Mouse (Mus musculus) heart, embryonic 12.5 days (tissue): ENCODE results near the gene Rad52. TPM values are rescaled to one million over a fixed set of nuclear protein-coding genes. Genes with fewer than 3 reads are reported as not detected.

ENCODE experiments used
- ATAC-seq: fragments of 200-750 bp; cut with Nextera tagmentation; 2 replicates; pipeline ENCODE4 v1.8.0; 2017; ENCODE audit warnings: moderate TSS enrichment, moderate library complexity; ENCODE audit not compliant: insufficient number of reproducible peaks, low FRiP score
- H3K27ac ChIP-seq: fragments of 300-500 bp; sonication (generic); 2 replicates; pipeline ENCODE4 v1.5.1; 2016; ENCODE audit warnings: mild to moderate bottlenecking, moderate library complexity; ENCODE audit not compliant: poor library complexity, severe bottlenecking
- H3K27me3 ChIP-seq: fragments of 300-500 bp; sonication (generic); replicated peaks from 2 replicates; pipeline ENCODE4 v1.6.1; 2016; ENCODE audit warnings: mild to moderate bottlenecking, moderate library complexity
- H3K36me3 ChIP-seq: fragments of 300-500 bp; sonication (generic); 2 replicates; pipeline ENCODE4 v1.6.1; 2016; ENCODE audit warnings: mild to moderate bottlenecking, moderate library complexity
- H3K4me1 ChIP-seq: fragments of 300-500 bp; sonication (generic); replicated peaks from 2 replicates; pipeline ENCODE4 v1.6.1; 2016; ENCODE audit warnings: mild to moderate bottlenecking
- H3K4me2 ChIP-seq: fragments of 300-500 bp; sonication (generic); 2 replicates; pipeline ENCODE4 v1.6.1; 2016; ENCODE audit warnings: mild to moderate bottlenecking, moderate library complexity
- H3K4me3 ChIP-seq: fragments of 300-500 bp; sonication (generic); 2 replicates; pipeline ENCODE4 v1.5.1; 2016; ENCODE audit warnings: mild to moderate bottlenecking
- H3K9ac ChIP-seq: fragments of 300-500 bp; sonication (generic); 2 replicates; pipeline ENCODE4 v1.6.1; 2016; ENCODE audit warnings: mild to moderate bottlenecking, moderate library complexity
- H3K9me3 ChIP-seq: fragments of 300-500 bp; sonication (generic); replicated peaks from 2 replicates; pipeline ENCODE4 v1.6.1; 2016; ENCODE audit warnings: mild to moderate bottlenecking, moderate library complexity
- WGBS: fragments of 180-500 bp; shearing (Covaris S2); methylation state at CpG from one replicate; pipeline ENCODE4 v1.1.7; 2016; 5-methylcytosine and 5-hydroxymethylcytosine counted together
- polyA plus RNA-seq: library from polyadenylated mRNA; unstranded; fragments of >200 nt; fragmentation: Nextera tagmentation; extraction: Ambion mirVana; gene quantifications from 2 replicates; pipeline ENCODE4 v1.2.1, GENCODE M21; 2016

Rad52 gene
- polyA plus RNA-seq: 13.5 and 15.9 TPM in 2 replicates

DNA sequence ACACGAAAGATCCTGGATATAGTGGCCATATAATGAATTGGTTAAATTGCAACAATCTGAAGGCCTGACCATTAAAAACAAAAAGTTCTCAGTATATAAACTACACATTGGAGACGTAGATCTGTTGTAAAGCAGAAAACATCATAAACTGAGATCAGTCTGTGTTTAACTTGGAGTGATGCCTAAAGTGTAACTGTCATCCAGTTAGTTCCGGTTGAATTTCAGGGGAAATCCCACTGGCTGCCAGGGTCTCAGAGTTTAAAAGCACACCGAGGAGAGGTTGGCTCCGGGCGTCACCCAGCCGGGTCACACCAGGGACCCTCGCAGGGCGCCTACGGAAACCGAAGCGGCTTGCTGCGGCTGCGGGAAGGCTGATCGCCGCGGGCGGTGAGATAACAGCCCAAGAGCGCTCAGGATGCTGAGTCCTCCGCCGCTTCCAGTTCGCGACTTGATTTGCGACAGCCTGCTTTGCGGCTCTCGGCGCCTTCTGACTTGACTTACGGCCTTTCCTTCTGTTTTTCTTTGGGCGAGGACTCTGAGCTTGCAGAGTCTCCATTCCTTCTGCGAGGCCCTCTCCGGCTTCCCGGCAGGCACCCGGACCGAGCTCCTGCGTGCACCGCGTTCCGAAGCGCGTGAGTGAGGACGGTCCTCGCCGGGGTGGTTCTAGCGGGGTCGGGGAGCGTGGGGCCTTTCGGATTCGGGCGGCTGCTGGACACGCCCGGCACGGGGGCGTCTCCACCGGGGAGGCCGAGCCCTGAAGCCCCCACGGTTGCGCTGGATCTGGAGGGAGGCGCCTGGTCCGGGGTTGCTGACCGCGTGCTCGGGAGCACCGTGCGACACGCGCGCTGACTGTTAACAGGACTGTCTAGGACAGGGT lies at the start of gene Rad52:
Rad52 (plus strand) TSS at position 495 of the 877 bp plus-strand sequence.
- 2% methylated on average over 67 of the region's 67 CpGs for WGBS
- Histone ChIP-seq H3K9me3 (no peaks in the 10 kb centered on the region), H3K4me2 (peak within 1 kb of the TSS; percentile 86), H3K27me3 (no peaks in the 10 kb centered on the region), H3K4me3 (peak within 1 kb of the TSS; percentile 91), H3K4me1 (peaks cover 4% of the 10 kb centered on the region), H3K9ac (peak within 1 kb of the TSS; percentile 93), H3K27ac (peak within 1 kb of the TSS; percentile 98), H3K36me3 (0 out of 2 replicates have a peak, but pooled peaks cover 7% of the 10 kb centered on the region)
- ATAC-seq: peak; percentile 92

- no peaks in the 10 kb centered on the region for H3K36me3 ChIP-seq
- no peaks in the 10 kb centered on the region for H3K27me3 ChIP-seq
- 19% methylated on average over 2 of the region's 2 CpGs for WGBS
- H3K4me1 ChIP-seq: peaks cover 9% of the 10 kb centered on the region
- no peak for ATAC-seq
- H3K27ac ChIP-seq: no peak overlapping the region
- H3K4me3 ChIP-seq: no peak overlapping the region
- H3K9ac ChIP-seq: peak overlapping the region; percentile 24; the same call in 1 of the 2 replicates
- no peak overlapping the region for H3K4me2 ChIP-seq
- H3K9me3 ChIP-seq: peaks cover 5% of the 10 kb centered on the region; the same call in 1 of the 2 replicates
Observed at GRCm38 (mm10) chr6:119854156-119854555, 48.3 kb upstream of the Rad52 start.

- Histone ChIP-seq H3K4me3 (no peak overlapping the region), H3K9ac (no peak overlapping the region), H3K4me1 (peaks cover 5% of the 10 kb centered on the region), H3K27me3 (no peaks in the 10 kb centered on the region), H3K36me3 (no peaks in the 10 kb centered on the region), H3K4me2 (no peak overlapping the region), H3K27ac (no peak overlapping the region), H3K9me3 (peaks cover 10% of the 10 kb centered on the region)
- no peak for ATAC-seq
- 83% methylated on average over 4 of the region's 4 CpGs for WGBS
Observed at GRCm38 (mm10) chr6:119855471-119855870, 47.0 kb upstream of the Rad52 start.

DNA sequence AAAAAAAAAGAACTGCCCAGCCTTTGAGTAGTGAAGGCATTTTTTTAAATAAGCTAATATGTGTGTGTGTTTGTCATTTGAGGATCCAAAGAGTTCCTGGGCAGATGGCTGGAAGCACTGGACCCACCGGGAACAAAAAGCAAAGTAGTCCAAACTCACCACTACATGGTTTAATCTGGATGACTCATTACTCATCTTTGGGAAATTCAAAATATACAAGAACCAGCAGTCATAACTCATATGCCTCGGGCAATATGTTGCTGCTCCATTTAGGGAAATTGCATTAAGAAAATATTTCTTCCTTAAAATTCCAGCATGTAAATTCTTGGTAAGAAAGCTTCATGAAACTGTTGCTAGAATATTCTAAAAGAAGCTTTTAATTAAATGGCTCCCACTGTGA lies 42.3 kb upstream of the Rad52 start:
- H3K4me2 ChIP-seq: no peak overlapping the region
- 91% methylated on average over 2 of the region's 2 CpGs for WGBS
- H3K4me1 ChIP-seq: no peaks in the 10 kb centered on the region
- H3K27ac ChIP-seq: no peak overlapping the region
- peaks cover 10% of the 10 kb centered on the region for H3K9me3 ChIP-seq
- no peaks in the 10 kb centered on the region for H3K27me3 ChIP-seq
- H3K36me3 ChIP-seq: no peaks in the 10 kb centered on the region
- no peak overlapping the region for H3K4me3 ChIP-seq
- no peak overlapping the region for H3K9ac ChIP-seq
- no peak for ATAC-seq

DNA sequence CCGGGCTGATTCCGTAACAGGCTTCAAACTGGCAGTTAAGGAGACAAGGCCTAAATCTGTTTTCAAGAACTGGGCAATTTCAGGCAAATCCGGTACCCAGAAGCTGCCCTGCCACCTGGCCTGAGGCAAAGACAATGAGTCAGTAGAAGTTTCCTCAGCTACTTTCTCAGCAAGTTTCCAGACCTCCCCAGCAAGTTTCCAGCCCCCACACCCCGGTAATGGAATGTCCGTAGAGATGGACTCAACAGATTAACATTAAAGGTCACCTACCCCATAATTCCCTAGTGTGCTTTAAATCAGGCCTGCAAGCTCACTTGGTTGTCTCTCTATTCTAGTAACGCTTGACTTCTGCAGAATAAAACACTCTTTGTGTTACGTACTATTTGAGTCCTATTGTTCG lies 41.0 kb upstream of the Rad52 start:
- WGBS: 67% methylated on average over 8 of the region's 8 CpGs
- H3K4me2 ChIP-seq: no peak overlapping the region
- no peak overlapping the region for H3K27ac ChIP-seq
- no peak for ATAC-seq
- no peaks in the 10 kb centered on the region for H3K4me1 ChIP-seq
- H3K9me3 ChIP-seq: peaks cover 10% of the 10 kb centered on the region
- H3K4me3 ChIP-seq: no peak overlapping the region
- no peaks in the 10 kb centered on the region for H3K27me3 ChIP-seq
- no peak overlapping the region for H3K9ac ChIP-seq
- no peaks in the 10 kb centered on the region for H3K36me3 ChIP-seq

DNA sequence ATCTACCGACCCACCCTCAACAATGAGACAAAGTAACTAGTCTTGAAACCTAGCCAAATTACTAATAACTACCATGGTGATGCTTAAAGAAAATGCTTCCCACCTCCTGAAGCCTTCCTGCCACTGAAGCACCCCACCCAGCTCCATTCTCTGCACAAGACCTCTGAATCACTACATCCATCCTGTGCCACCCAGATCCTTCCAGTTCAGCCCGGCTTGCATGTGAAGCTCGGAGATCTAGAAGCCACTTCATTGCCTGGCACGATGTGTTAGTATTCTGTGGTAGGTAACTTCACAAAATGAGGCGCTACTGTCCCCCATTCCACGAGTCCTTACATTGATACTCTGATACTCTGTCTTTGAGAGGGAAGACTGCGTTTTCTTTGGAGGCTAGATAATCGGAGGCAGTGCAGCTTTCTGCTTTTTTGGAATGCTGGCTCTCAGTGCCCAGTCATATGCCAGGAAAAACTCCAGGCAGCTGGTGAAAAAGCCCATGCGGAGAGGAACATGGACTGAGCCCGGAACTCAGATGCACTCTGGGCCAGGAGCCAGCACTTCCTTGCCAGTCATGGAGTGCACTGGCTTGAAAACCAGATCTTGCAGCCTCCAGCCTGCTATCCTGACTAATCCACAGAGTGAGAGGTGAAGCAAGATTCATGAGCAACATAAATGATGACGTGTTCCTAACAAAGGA lies 38.0 kb upstream of the Rad52 start:
- Histone ChIP-seq H3K4me2 (no peak overlapping the region), H3K9me3 (peaks cover 2% of the 10 kb centered on the region; the same call in 1 of the 2 replicates), H3K36me3 (no peaks in the 10 kb centered on the region), H3K4me3 (no peak overlapping the region), H3K27me3 (no peaks in the 10 kb centered on the region), H3K4me1 (no peaks in the 10 kb centered on the region), H3K27ac (no peak overlapping the region), H3K9ac (no peak overlapping the region)
- ATAC-seq: no peak
- 79% methylated on average over 11 of the region's 11 CpGs for WGBS

- 0 out of 2 replicates have a peak, but pooled peaks cover 5% of the 10 kb centered on the region for H3K27me3 ChIP-seq
- no peak overlapping the region for H3K9ac ChIP-seq
- H3K4me3 ChIP-seq: no peak overlapping the region
- no peak for ATAC-seq
- H3K4me2 ChIP-seq: no peak overlapping the region
- no peaks in the 10 kb centered on the region for H3K36me3 ChIP-seq
- H3K9me3 ChIP-seq: no peaks in the 10 kb centered on the region
- WGBS: 50% methylated on average over 7 of the region's 7 CpGs
- no peak overlapping the region for H3K27ac ChIP-seq
- 0 out of 2 replicates have a peak, but pooled peaks cover 2% of the 10 kb centered on the region for H3K4me1 ChIP-seq
Observed at GRCm38 (mm10) chr6:119883151-119883550, 19.3 kb upstream of the Rad52 start.

GRCm38 (mm10) chr6:119892711-119893110 lies 9.8 kb upstream of the Rad52 start:
- no peaks in the 10 kb centered on the region for H3K36me3 ChIP-seq
- WGBS: 65% methylated on average over 7 of the region's 7 CpGs
- no peak overlapping the region for H3K4me3 ChIP-seq
- no peak overlapping the region for H3K4me2 ChIP-seq
- peaks cover 16% of the 10 kb centered on the region; the same call in 1 of the 2 replicates for H3K27me3 ChIP-seq
- no peak overlapping the region for H3K27ac ChIP-seq
- no peaks in the 10 kb centered on the region for H3K9me3 ChIP-seq
- no peaks in the 10 kb centered on the region for H3K4me1 ChIP-seq
- ATAC-seq: no peak
- no peak overlapping the region for H3K9ac ChIP-seq

DNA sequence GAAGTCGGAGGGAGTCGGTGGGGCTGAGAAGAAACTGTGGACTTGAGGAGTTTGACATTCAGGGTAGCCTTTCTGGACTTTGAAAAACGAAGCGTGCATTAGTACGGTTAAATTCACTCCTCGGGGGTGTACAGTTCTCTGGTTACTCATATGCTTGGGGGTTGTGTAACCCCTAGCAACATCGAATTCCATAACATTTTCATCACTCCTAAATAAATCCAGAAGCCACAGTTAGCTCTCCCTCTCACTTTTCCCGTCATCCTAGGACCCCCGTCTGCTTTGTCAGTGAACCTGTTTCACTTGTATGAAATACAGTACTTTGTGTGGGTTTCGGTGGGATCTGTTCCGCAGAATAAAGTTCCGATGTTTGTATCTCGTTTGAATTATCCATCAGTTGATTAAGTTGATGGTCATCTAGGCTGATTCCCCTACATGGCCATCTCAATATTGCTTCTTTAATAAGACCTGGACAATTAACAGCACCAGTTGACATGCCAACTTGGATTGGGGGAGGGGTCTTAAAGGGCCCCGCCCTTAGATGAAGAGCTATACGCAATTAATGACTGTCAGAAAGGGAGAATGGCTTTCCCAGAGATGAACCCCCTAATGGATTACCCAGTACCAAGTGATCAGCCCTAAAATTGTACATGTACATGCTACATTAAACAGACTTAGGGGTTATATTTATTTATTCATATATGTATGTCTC lies 737 bp downstream of the Rad52 start:
- Histone ChIP-seq H3K9ac (peak overlapping the region; percentile 93), H3K4me1 (peaks cover 4% of the 10 kb centered on the region), H3K27me3 (no peaks in the 10 kb centered on the region), H3K4me2 (peak overlapping the region; percentile 86), H3K27ac (peak overlapping the region; percentile 98), H3K36me3 (0 out of 2 replicates have a peak, but pooled peaks cover 7% of the 10 kb centered on the region), H3K4me3 (peak overlapping the region; percentile 91), H3K9me3 (no peaks in the 10 kb centered on the region)
- WGBS: 20% methylated on average over 15 of the region's 15 CpGs
- 0 out of 2 replicates have a peak, but pooled peaks have one; percentile 2 for ATAC-seq

DNA sequence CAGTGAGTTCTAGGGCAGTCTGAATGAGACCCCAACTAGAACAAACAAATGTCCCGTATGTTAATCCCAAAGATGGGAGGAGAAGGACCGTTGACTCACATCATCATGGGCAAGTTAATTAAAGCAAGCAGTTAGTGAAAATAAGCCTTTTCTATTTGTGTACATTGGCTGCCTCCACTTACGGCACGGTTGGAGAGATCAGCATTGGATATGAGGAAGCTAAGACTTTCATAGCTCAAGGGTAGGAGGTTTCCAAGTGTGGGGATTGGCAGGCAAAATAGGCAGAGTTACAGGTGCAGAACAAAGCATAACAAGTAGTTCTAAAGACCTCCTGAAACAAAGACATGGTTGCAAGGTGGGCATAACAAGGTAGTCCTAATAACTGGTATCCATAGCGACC lies 3.0 kb downstream of the Rad52 start:
- Histone ChIP-seq H3K27me3 (no peaks in the 10 kb centered on the region), H3K27ac (no peak overlapping the region), H3K4me2 (no peak overlapping the region), H3K4me1 (peaks cover 4% of the 10 kb centered on the region), H3K36me3 (0 out of 2 replicates have a peak, but pooled peaks cover 7% of the 10 kb centered on the region), H3K9me3 (no peaks in the 10 kb centered on the region), H3K4me3 (no peak overlapping the region), H3K9ac (no peak overlapping the region)
- ATAC-seq: no peak
- WGBS: 89% methylated on average over 5 of the region's 5 CpGs
